Mouse (Mus musculus) heart, postnatal 0 days (tissue): ENCODE data around the gene Gm49366. TPM values are rescaled to one million over a fixed set of nuclear protein-coding genes. Genes with fewer than 3 reads are reported as not detected.
"Not testable (repeated sequence)": the region's sequence is repeated elsewhere in the genome, so short reads cannot be mapped to it uniquely, and the experiment has no call there.

Experiments used
- ATAC-seq: fragments of 200-750 bp; cut with Nextera tagmentation; 2 replicates; pipeline ENCODE4 v1.8.0; 2017; ENCODE audit warnings: low read depth, moderate number of reproducible peaks, moderate library complexity; ENCODE audit not compliant: insufficient read depth
- DNase-seq: peaks from one replicate; pipeline ENCODE4 v3.0.0-alpha.2; 2016; ENCODE audit warnings: low spot score
- H3K27ac ChIP-seq: fragments of 300-500 bp; sonication (generic); 2 replicates; pipeline ENCODE4 v1.5.1; 2014; ENCODE audit warnings: low read depth, mild to moderate bottlenecking
- H3K27me3 ChIP-seq: fragments of 300-500 bp; sonication (generic); 2 replicates; pipeline ENCODE4 v1.6.1; 2014; ENCODE audit warnings: low read length, mixed read lengths; ENCODE audit not compliant: control insufficient read depth, insufficient read depth
- H3K36me3 ChIP-seq: fragments of 300-500 bp; sonication (generic); replicated peaks from 2 replicates; pipeline ENCODE4 v1.6.1; 2014; ENCODE audit warnings: low read length, mixed read lengths; ENCODE audit not compliant: control insufficient read depth, insufficient read depth
- H3K4me1 ChIP-seq: fragments of 300-500 bp; sonication (generic); 2 replicates; pipeline ENCODE4 v1.6.1; 2014; ENCODE audit warnings: antibody characterized with exemption; ENCODE audit not compliant: control insufficient read depth, insufficient read depth
- H3K4me2 ChIP-seq: fragments of 300-500 bp; sonication (generic); 2 replicates; pipeline ENCODE4 v1.6.1; 2014; ENCODE audit warnings: low read depth, mild to moderate bottlenecking, low read length, moderate library complexity
- H3K4me3 ChIP-seq: fragments of 300-500 bp; sonication (generic); 2 replicates; pipeline ENCODE4 v1.5.1; 2014; ENCODE audit warnings: low read depth, low read length
- H3K9ac ChIP-seq: fragments of 300-500 bp; sonication (generic); replicated peaks from 2 replicates; pipeline ENCODE4 v1.6.1; 2014; ENCODE audit warnings: low read depth, low read length, mixed read lengths
- H3K9me3 ChIP-seq: fragments of 300-500 bp; sonication (generic); replicated peaks from 2 replicates; pipeline ENCODE4 v1.6.1; 2016; ENCODE audit warnings: low read length; ENCODE audit not compliant: control insufficient read depth
- CTCF ChIP-seq: IDR thresholded peaks from 2 replicates; pipeline ENCODE4 v1.5.1; 2016; ENCODE audit warnings: antibody characterized with exemption, control low read depth, low read depth
- EP300 ChIP-seq: IDR thresholded peaks from 2 replicates; pipeline ENCODE4 v1.6.1; 2016; ENCODE audit warnings: antibody characterized with exemption, low read depth
- WGBS: fragments of 180-500 bp; shearing (Covaris S2); extraction: QIAGEN DNeasy Blood & Tissue Kit; methylation state at CpG from one replicate; pipeline ENCODE4 v1.1.7; 2014; 5-methylcytosine and 5-hydroxymethylcytosine counted together
- polyA plus RNA-seq: library from polyadenylated mRNA; unstranded; fragments of >200 nt; fragmentation: Nextera tagmentation; extraction: Ambion mirVana; gene quantifications from 2 replicates; pipeline ENCODE4 v1.2.1, GENCODE M21; 2015
- total RNA-seq: library from RNA; depleted of rRNA; stranded (reverse); fragments of >200 nt; gene quantifications from 2 replicates; pipeline ENCODE4 v1.2.3, GENCODE M21; 2014; ENCODE audit warnings: low replicate concordance

The Gm49366 gene
- total and polyA plus RNA-seq, 2 experiments from 2014 or later: not detected

- TF ChIP-seq CTCF (no peak), EP300 (no peak)
- DNase-seq: no peak
- H3K4me1 ChIP-seq: no peaks in the 10 kb centered on the region
- H3K9ac ChIP-seq: no peak overlapping the region
- ATAC-seq: no peak
- H3K27ac ChIP-seq: no peak overlapping the region
- WGBS: 92% methylated on average over 4 of the region's 4 CpGs
- H3K36me3 ChIP-seq: no peaks in the 10 kb centered on the region
- no peak overlapping the region for H3K4me3 ChIP-seq
- H3K27me3 ChIP-seq: no peaks in the 10 kb centered on the region; the same call in 1 of the 2 replicates
- H3K4me2 ChIP-seq: no peak overlapping the region
- H3K9me3 ChIP-seq: no peaks in the 10 kb centered on the region
Measured at GRCm38 (mm10) chr12:84032854-84033253, 5.9 kb upstream of the Gm49366 start.

- H3K4me3 ChIP-seq, H3K9ac ChIP-seq, H3K36me3 ChIP-seq, H3K27ac ChIP-seq, H3K9me3 ChIP-seq, DNase-seq, ATAC-seq, H3K4me2 ChIP-seq, H3K4me1 ChIP-seq, H3K27me3 ChIP-seq: not testable (repeated sequence)
- 69% methylated on average over 2 of the region's 2 CpGs for WGBS
Measured at GRCm38 (mm10) chr12:84033302-84033701, 5.4 kb upstream of the Gm49366 start.

- ATAC-seq (no peak), DNase-seq (no peak)
- 57% methylated on average over 4 of the region's 4 CpGs for WGBS
- no peaks in the 10 kb centered on the region; the same call in 1 of the 2 replicates for H3K27me3 ChIP-seq
- no peak overlapping the region for H3K9ac ChIP-seq
- H3K9me3 ChIP-seq: no peaks in the 10 kb centered on the region
- H3K4me3 ChIP-seq: no peak overlapping the region
- no peak overlapping the region for H3K27ac ChIP-seq
- TF ChIP-seq EP300 (no peak), CTCF (no peak)
- H3K36me3 ChIP-seq: no peaks in the 10 kb centered on the region
- H3K4me1 ChIP-seq: no peaks in the 10 kb centered on the region; the same call in 1 of the 2 replicates
- H3K4me2 ChIP-seq: no peak overlapping the region
Measured at GRCm38 (mm10) chr12:84034108-84034507, 4.6 kb upstream of the Gm49366 start.

- not testable (repeated sequence) for H3K36me3 ChIP-seq, H3K27me3 ChIP-seq, H3K4me1 ChIP-seq, H3K27ac ChIP-seq, DNase-seq, H3K9me3 ChIP-seq
- Histone ChIP-seq H3K4me2 (peak within 1 kb of the TSS; percentile 75), H3K9ac (peak within 1 kb of the TSS; percentile 58), H3K4me3 (peak within 1 kb of the TSS; percentile 52)
- WGBS: 15% methylated on average over 17 of the region's 32 CpGs
- 0 out of 2 replicates have a peak, but pooled peaks have one; percentile 33 for ATAC-seq
Measured at GRCm38 (mm10) chr12:84038241-84038640, 494 bp upstream of the Gm49366 start, which contains the start of gene Acot4. Gene Acot4 (plus strand): TSS chr12:84038379.

- ATAC-seq (no peak), DNase-seq (no peak)
- H3K36me3 ChIP-seq: no peaks in the 10 kb centered on the region
- TF ChIP-seq CTCF (no peak), EP300 (no peak)
- WGBS: 88% methylated on average over 5 of the region's 5 CpGs
- no peak overlapping the region for H3K9ac ChIP-seq
- no peaks in the 10 kb centered on the region; the same call in 1 of the 2 replicates for H3K4me1 ChIP-seq
- H3K4me3 ChIP-seq: no peak overlapping the region
- H3K4me2 ChIP-seq: no peak overlapping the region
- no peaks in the 10 kb centered on the region; the same call in 1 of the 2 replicates for H3K27me3 ChIP-seq
- no peaks in the 10 kb centered on the region for H3K9me3 ChIP-seq
- no peak overlapping the region for H3K27ac ChIP-seq
Measured at GRCm38 (mm10) chr12:84042248-84042647, 3.5 kb downstream of the Gm49366 start.

GRCm38 (mm10) chr12:84044045-84044444, 5.3 kb downstream of the Gm49366 start:
- DNase-seq (no peak), ATAC-seq (no peak)
- no peak overlapping the region for H3K27ac ChIP-seq
- TF ChIP-seq CTCF (no peak), EP300 (no peak)
- H3K4me3 ChIP-seq: no peak overlapping the region
- H3K4me2 ChIP-seq: no peak overlapping the region
- WGBS: 70% methylated on average over 2 of the region's 2 CpGs
- 0 out of 2 replicates have a peak, but pooled peaks cover 6% of the 10 kb centered on the region for H3K9me3 ChIP-seq
- no peak overlapping the region for H3K9ac ChIP-seq
- H3K27me3 ChIP-seq: no peaks in the 10 kb centered on the region
- H3K36me3 ChIP-seq: no peaks in the 10 kb centered on the region
- no peaks in the 10 kb centered on the region for H3K4me1 ChIP-seq
